Mouse (Mus musculus) ES-E14 (cell line): ENCODE data around the gene Fam107a.

Source experiments
- CHD2 ChIP-seq: IDR thresholded peaks from 2 replicates; pipeline ENCODE4 v1.6.1; 2014; ENCODE audit warnings: mild to moderate bottlenecking, low read depth, low read length, inconsistent platforms
- HCFC1 ChIP-seq: IDR thresholded peaks from 2 replicates; pipeline ENCODE4 v1.6.1; 2012; ENCODE audit warnings: low read length, inconsistent platforms, borderline replicate concordance; ENCODE audit not compliant: insufficient read depth
- ZNF384 ChIP-seq: IDR thresholded peaks from 2 replicates; pipeline ENCODE4 v1.6.1; 2012; ENCODE audit warnings: low read depth, low read length, inconsistent platforms

- TF ChIP-seq CHD2, result no peak
- no peak for TF ChIP-seq HCFC1
- TF ChIP-seq ZNF384, result no peak
Measured at GRCm38 (mm10) chr14:8251330-8251885, 66.4 kb downstream of the Fam107a start.
